Mouse (Mus musculus) gonadal fat pad, adult 2 months (tissue): Measurements from ENCODE around the gene Cox4i1. TPM values are rescaled to one million over a fixed set of nuclear protein-coding genes. Genes with fewer than 3 reads are reported as not detected.

Experiments
- DNase-seq: peaks from one replicate; pipeline ENCODE4 v3.0.0-alpha.2; 2012; ENCODE audit warnings: low read depth
- polyA plus RNA-seq: library from polyadenylated mRNA; depleted of rRNA; stranded (reverse); fragments of >200 nt; gene quantifications from 2 replicates; pipeline ENCODE4 v1.2.3, GENCODE M21; 2012

The Cox4i1 gene
- polyA plus RNA-seq, 1 experiment: 1,379 TPM

GRCm38 (mm10) chr8:120693861-120694493 is 26.0 kb downstream of the Cox4i1 start:
- DNase-seq: no peak

- no peak for DNase-seq
Observed at GRCm38 (mm10) chr8:120696401-120697153, 28.6 kb downstream of the Cox4i1 start.

GRCm38 (mm10) chr8:120697154-120697978 is 29.3 kb downstream of the Cox4i1 start:
- no peak for DNase-seq

- DNase-seq: no peak
Observed at GRCm38 (mm10) chr8:120697979-120698272, 29.9 kb downstream of the Cox4i1 start.

- no peak for DNase-seq
Observed at GRCm38 (mm10) chr8:120698426-120698825, 30.4 kb downstream of the Cox4i1 start.

- no peak for DNase-seq
Observed at GRCm38 (mm10) chr8:120699079-120699478, 31.1 kb downstream of the Cox4i1 start.

GRCm38 (mm10) chr8:120699565-120699964 is 31.5 kb downstream of the Cox4i1 start:
- no peak for DNase-seq

- no peak for DNase-seq
Observed at GRCm38 (mm10) chr8:120700053-120700452, 32.0 kb downstream of the Cox4i1 start.

- no peak for DNase-seq
Observed at GRCm38 (mm10) chr8:120701758-120702465, 33.9 kb downstream of the Cox4i1 start.

- no peak for DNase-seq
Observed at GRCm38 (mm10) chr8:120704203-120704602, 36.2 kb downstream of the Cox4i1 start.

GRCm38 (mm10) chr8:120705163-120705562 is 37.1 kb downstream of the Cox4i1 start:
- DNase-seq: no peak

GRCm38 (mm10) chr8:120706193-120706592 is 38.2 kb downstream of the Cox4i1 start:
- DNase-seq: no peak

- no peak for DNase-seq
Observed at GRCm38 (mm10) chr8:120709176-120709575, 41.2 kb downstream of the Cox4i1 start.

- DNase-seq: no peak
Observed at GRCm38 (mm10) chr8:120715200-120715599, 47.2 kb downstream of the Cox4i1 start.

GRCm38 (mm10) chr8:120715996-120716680 is 48.1 kb downstream of the Cox4i1 start:
- DNase-seq: no peak

- no peak for DNase-seq
Observed at GRCm38 (mm10) chr8:120719586-120720236, 51.7 kb downstream of the Cox4i1 start.

- DNase-seq: no peak
Observed at GRCm38 (mm10) chr8:120723025-120723424, 55.0 kb downstream of the Cox4i1 start.
